Mouse (Mus musculus) neural tube, embryonic 10.5 days (tissue): ENCODE results near the gene Ccdc58.
A peak's percentile ranks its signal among the peaks of the same experiment; 100 is the strongest.
"Not testable (repeated sequence)": the region's sequence is repeated elsewhere in the genome, so short reads cannot be mapped to it uniquely, and the experiment has no call there.

ENCODE experiments used
- DNase-seq: peaks from one replicate; pipeline ENCODE4 v3.0.0-alpha.2; 2017; ENCODE audit warnings: low spot score; ENCODE audit errors: extremely low spot score

The Ccdc58 gene

DNA sequence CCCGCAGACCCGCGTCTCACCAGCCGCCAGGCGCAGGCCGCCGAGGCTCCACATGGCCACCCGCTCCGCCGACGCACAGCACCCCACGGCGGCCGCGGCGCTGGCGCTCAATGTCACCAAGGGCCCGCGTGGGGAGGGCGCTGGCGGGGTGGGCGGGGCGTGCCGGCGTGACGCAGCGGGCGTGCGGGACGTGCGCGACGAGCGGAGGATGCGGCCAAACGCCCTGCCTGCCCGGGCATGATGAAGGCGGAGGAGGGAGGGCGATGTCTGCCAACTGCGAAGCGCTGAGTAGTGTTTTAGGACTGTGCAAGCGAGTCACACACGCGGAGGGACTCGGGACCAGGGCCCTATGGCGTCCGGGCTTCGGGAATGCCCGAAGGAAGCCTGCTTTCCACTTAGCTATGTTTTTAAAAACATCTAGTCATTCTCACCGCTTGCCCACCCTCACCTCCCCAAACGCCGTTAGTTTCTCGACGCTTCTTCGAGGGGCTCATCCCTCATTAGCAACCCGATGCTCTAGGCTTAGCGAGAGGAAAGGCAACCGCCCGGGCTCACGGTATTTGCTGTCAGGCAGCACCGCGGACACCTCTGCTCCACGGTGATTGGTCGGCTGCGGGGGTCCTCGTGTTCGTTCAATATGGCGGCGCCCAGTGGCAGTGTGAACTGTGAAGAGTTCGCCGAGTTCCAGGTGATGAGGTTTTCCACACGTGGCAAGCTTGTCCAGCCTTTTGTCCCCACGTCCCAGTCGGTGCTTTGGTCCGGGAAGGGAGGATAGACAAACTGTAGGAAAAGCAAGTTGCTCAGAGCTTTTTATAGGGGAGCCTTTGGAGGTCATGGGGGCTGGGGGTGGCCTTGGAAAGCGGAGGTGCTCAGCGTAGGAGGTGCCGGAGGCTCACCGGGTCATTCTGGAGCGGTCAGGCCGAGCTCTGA, at the start of gene Ccdc58, which contains the start of gene Fam162a:
Gene Ccdc58 (plus strand): TSS at position 236 of the 930 bp plus-strand sequence.
Gene Fam162a (minus strand): TSS at position 145 of the 930 bp plus-strand sequence.
- peak; percentile 91 for DNase-seq

DNA sequence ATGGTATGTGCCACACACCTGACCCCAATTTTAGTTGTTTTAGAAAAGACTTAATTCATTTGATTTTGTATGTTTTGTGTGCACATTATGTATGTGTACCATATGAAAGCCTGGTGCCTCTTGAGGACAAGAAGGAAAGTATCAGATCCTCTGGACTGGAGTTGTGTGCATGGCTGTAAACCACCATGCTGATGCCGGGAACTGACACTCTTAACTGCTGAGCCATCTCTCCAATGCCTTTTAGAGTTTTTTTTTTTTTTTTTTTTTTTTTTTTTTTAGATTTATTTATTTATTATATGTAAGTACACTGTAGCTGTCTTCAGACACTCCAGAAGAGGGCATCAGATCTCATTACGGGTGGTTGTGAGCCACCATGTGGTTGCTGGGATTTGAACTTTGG, 43.4 kb upstream of the Ccdc58 start:
- not testable (repeated sequence) for DNase-seq

DNA sequence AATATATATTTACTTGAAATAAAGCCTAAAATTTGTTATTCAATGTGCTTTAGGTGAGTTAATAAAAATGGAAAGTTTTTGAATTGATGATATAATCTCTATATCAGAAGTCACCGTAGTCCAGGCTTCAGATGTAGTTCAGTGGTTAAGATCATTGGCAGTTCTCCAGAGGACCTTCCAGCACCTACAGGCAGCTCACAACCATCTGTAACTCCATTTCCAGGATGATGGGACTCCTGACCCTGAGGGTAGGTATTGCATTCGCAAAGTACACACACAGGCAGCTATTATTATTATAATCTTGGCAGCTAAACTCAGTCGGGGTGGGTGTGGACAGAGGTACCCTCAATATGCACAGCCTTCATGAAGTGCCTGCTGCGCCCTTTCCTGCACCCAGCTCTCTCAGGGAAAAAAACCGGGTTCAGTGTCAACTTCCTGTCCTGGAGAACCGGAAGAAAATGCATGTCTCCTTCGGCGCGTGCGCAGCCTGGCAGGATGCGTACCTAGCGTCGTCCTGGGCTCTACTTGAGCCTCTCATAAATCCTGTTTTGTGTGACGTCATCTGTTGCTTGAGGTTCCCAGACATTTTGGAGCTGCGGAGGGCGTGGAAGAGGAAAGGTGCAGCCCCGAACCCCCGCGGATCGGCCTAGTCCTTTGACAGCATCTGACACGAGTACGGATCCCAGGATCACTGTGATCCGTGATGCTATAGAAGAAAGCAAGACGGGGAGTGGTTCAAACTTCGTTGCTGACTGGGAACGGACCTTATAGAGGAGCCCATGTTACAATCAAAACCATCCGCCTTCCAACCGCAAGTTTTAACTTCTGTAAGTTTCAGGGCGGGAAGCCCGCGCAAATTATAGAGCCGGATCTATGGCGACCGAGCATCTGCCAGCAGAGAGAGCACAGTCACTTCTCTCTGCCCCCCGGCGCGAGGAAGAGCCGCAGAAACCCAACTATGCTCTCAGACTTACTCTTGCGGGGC, 30.6 kb upstream of the Ccdc58 start, which contains the start of gene Wdr5b:
Gene Wdr5b (plus strand): TSS at position 551 of the 985 bp plus-strand sequence.
- DNase-seq = peak; percentile 77

DNA sequence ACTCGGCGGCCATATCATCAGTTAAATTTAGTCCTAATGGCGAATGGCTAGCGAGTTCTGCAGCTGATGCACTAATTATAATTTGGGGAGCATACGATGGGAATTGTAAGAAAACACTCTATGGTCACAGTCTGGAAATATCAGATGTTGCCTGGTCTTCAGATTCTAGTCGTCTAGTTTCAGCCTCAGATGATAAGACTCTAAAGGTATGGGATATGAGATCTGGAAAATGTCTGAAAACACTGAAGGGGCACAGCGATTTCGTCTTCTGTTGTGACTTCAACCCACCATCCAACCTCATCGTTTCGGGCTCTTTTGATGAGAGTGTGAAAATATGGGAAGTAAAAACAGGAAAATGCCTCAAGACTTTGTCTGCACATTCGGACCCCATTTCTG, 29.9 kb upstream of the Ccdc58 start:
- DNase-seq = no peak

DNA sequence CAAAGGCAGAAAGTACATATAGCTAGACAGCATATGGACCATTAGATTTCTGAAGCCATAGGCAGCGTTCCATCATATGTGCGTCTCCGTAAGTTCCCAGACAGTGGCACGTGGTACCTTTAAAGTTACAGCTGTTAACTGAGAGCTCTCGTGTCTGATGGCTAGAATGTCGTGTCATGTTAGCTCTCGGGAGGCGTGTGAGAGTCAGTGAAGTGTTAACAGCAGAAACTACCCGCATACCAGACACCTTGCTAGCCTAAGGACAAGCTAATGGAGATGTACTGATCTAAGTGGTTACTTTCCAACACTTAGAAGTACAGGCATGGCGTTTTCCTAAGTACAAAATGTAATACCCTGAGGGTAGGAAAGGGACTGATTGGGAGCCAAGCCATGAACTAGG, 28.4 kb upstream of the Ccdc58 start:
- DNase-seq = no peak

DNA sequence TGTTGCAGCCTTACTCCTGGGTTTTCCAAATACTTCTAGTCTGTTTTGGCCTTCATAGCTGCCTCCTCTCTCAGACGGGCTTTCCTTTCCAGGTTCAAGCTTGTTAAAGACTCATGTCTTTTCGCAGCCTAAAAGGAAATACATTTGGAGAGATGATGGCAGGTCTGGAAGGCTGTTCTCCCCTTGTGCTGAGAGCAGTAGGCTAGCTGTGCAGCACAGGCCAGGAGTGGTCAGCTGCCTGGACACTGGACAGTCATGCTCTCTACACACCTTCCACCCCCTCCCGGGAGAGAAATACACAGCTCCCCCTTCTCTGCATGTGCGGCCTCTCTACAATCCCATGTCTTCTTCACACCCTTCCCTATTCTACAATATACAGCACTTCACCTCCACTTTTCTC, 27.5 kb upstream of the Ccdc58 start:
- DNase-seq = no peak

DNA sequence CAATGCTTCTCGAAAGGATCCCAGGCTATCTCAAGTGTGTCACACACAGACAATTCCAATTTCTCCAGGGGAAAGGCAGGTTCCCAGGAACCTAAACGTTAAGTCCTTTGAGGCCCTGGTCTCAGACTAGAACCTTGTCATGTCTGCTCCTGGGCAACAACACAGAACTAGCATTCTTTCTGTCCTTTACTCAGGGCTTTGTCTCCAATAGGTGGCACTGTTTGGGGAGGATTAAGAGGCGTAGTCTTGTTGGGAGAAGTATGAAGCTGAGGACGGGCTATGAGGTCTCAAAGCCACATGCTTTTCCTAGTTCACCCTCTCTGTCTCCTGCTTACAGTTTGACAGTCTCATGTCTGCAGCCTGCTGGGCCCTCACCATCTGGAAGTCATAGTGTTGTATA, 23.9 kb upstream of the Ccdc58 start:
- DNase-seq = no peak

DNA sequence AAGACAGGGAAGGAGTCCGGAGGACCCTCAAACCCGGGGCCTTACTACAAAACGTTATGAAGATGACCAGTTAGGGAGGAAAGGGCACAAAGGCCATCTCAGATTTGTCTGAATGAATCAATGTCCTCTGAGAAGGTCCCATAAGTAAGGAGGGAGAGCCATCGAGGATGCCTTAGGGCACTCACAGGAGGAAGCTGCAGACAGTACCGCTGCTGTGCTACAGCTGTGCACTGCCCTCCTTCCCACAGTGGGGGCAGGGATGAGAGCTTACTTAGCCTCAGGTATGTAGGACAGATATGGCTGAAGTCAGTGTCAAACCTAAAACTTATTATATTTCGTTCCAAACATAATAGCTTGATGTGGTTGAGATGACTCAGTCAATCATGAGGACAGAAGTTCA, 20.0 kb upstream of the Ccdc58 start:
- DNase-seq = no peak

DNA sequence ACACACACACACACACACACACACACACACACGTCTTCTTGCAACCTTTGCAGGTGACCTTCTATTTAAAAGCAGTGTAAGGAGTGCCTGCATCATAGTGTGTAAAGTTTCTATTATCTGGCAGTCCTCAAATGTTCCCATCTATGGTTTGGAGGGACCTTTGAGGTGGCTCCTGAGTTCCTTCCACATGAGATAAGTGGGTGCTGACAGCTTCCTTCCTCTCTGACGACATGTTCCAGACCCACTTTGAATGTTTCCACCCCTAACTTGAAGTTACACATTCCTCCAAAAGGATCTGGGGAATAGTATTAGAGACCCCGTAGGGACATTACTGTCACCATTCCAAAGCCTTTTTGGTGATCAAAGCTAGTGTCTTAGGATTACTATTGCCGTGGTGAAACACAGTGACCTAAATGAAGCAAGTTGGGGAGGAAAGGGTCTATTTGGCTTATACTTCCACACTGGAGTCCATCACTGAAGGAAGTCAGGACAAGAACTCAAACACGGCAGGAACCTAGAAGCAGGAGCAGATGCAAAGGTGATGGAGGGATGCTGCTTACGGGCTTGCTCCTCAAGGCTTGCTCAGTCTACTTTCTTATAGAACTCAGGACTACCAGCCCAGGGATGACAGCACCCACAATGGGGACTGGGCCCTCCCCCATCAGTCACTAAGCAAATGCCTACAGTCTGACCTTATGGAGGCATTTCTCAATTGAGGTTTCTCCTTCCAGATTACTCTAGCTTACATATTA, 17.8 kb upstream of the Ccdc58 start:
- no peak for DNase-seq

DNA sequence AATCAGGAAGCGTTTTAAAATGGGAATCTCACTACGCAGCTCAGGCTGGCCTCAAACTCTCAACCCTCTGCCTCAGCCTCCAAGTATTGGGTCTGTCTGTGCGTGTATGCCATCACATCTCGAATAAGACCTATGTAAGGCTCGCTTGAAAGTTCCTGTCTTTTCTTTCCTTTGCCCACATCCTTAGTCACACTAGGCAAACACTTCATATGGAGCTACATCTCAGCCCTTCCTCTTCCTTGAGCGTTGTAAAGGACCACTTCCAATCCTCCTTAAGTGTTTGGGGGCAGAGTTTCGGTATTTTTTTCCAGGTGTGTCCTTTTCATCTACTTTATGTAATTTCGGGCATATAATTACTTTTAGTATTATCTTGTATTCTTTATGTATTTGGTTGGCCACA, 16.6 kb upstream of the Ccdc58 start:
- no peak for DNase-seq

DNA sequence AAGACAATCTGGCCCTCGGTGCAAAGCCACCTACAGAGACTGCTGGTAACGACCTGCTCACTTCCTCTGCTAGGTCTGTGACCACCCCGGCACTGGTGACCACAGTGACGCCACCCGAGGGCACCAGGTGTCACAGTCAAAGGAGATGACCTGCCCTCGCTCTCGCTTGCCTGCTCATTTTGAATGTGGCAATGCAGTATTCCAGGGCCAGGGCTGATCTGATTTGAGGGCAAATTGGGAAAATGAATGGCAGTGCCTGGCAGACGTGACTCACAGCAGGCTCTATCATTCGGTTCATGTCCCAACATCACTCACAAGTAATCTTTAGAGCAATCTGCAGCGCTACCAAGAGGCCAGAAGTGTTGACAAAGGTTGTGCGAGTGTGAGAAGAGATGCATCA, 15.1 kb upstream of the Ccdc58 start:
- no peak for DNase-seq

DNA sequence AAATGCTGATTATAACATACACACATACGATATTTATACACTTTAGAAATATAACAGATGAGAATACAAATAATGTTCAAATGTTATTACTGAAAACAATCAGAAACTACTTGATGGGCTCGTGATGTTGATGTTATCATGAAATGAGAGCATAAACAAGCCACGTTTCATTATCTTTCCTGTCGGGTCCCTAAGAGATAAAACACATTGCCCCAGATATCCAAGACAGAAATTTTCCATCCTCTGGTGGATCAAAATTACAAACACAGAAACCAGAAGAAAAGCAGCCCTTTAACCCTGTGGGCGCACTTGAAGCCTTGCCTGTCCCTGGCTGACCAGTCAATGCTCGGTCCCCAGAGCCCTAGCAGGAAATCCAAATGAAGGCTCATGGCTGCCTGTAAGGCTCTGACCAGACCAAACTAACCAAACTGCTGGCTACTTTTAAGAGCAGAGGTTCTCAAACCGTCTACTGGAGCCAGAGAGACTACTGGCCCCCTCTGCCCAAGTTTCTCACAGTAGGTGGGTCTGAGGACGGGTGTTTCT, 13.5 kb upstream of the Ccdc58 start:
- no peak for DNase-seq

DNA sequence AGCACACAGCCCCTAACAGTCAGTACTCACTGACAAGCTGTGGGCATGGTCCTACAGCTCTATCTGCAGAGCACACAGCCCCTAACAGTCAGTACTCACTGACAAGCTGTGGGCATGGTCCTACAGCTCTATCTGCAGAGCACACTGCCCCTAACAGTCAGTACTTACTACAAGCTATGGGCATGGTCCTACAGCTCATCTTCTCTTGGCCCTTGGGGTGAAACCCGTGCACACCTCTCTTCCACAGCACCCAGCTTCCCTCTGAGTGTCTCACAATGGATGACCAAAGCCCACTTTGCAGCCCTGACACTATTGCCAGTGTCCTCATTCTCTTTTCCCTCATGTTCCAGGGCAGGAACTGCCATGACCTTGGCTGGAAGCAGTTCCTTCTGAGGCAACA, 9.0 kb upstream of the Ccdc58 start:
- not testable (repeated sequence) for DNase-seq

DNA sequence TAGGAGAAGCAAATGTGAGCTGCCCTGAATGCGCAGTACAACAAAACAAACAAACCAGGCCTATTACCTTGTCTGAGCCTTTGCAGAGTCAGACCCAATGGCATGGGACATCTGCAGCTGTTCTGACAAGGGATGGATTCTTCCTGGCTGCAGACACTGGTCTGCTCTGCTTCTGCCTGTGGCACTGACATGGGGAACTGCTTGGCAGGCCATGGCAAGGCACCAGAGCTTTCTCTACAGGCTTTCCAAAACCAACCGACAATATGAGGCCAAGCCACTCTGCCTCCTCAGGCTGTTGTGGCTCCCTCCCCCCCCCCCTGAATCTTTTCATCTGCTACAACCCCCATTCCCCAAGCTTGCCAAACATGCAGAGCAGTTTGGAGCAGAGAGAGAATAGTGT, 8.2 kb upstream of the Ccdc58 start:
- no peak for DNase-seq

DNA sequence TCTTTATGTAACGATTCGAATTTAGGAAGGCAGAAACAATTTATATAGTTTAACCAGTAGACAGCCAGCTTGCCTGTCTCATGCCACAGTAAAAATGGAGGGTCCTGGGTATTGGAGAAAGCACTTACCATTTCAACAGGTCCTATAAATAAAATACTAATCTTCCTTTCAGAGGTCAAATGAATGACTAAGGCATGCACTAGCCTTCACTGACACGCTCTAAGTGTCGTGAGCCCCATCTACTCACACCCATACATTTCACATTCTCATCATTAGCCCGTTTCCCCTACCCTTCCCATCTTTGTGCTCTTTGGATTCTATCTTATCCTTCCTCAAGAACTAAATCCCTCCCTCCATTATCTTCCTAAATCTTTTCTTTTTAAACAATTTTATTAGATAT, 6.6 kb upstream of the Ccdc58 start:
- no peak for DNase-seq

DNA sequence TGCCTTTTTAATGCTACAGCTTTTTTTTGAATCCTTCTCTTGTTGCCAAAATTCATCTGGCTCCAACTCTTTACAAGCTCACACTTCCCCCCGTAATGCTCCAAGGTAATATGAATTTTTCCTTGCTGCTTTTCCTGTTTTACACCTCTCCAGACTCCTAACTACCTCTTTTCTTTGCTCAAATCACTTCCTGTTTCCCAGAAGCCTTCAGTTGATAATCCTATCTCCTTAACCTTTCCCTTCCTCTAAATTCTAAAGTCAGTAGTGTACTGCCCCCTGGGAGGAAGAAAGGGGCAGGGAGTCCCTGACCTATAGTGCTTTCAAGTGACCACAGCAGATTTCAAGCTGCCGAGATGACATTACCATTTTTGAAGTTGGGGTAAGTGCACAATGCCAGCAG, 3.8 kb upstream of the Ccdc58 start:
- DNase-seq = no peak

DNA sequence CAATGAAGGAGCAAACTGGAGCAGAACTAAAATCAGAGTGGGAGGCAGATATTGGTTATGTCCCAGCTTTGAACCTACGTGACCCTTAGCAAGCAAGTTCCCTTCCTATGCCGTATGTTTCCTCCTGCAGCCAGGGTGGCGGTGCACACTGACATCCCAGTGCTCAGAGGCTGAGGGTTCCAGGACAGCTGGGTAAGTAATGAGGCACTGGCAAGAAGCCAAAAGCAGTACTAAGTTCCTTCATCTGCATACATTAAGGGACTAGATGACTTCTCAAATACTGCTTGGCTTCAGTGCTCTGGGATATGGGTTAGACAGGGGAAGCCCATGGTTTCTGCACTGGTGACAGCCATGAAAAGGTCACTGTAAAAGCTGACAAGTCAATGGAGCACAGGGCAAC, 3.1 kb upstream of the Ccdc58 start:
- DNase-seq = no peak

DNA sequence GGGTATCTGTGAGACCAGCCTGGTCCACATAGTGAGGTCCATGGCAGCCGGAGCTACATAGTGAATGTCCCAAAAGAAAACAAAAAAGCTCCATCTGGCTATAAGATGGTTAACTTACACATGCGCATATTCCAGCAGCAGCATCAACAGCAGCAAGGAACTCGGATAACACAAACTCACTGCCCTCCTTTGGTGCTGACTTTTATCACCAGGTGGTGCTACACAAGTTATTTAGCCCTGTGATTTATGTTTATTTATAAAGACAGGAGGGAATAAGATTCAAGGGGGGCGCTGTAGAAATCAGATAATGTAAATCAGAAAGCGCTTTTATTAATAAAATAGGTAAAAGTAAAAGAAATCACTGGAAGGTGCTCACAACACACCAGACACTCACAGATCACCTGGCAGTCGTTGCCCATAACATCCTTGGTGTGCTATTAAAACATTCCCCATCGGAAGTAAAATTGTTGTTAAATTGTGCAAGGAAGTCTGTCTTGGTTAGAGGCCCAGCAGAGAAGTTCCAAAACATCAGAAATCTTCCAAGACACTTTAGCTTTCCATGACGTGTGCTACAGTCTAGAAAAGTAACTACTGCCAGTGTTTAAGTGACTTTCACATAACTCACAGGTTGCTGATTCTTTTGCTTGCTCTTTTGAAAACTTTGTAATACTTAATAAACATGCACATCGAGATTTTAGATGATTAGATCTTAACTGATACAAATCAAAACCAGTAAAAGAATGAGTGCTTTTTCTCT, 1.5 kb upstream of the Ccdc58 start:
- no peak for DNase-seq

DNA sequence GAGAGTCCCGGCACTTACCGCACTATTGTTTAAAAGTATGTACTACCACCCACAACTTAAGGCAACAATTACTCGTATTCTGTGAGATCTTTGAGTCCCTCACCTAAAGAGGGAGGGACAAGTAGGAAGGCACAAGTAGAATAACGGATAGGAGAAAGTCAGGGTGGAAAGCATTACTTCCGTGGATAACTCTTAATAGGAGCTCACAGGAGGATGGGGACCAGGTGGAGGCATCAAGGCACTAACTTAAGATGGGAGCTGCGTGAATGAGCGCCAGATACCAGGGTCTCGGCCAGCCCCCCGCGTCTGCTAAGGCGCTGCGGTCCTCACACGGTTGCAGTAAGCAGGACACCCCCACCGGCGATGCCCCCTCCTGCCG, 425 bp upstream of the Ccdc58 start:
- DNase-seq = no peak

DNA sequence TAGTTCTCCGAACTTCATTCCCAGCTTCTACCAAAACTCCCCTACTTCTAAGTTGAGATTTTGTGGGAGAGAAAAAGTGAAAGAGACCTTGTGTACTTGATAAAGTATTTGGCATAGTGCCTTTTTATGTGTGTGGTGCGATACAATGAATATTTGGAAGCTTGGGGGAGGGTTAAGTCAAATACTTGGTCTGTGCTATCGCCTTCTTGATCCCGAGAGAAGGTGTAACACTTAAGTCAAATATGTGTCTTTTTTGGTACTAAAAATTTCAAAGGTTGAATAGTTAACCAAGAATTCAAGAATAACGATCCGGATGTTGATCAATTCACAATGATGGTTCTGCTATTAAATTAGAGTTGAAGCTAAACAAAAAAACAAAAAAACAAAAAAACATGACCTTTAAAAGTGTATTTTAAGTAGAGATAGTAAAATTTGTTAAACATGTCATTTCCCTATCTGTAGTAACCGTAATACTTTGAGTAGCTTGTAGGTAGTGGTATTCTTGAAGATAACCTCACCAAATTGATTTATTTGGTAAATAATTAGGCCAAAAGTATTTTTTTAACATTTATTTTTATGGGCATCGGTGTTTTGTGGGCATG, 1.0 kb downstream of the Ccdc58 start:
- DNase-seq = no peak
